Mouse (Mus musculus) G1E (cell line): ENCODE data around the gene Zkscan14. TPM values are rescaled to one million over a fixed set of nuclear protein-coding genes. Genes with fewer than 3 reads are reported as not detected.

Source experiments
- ATAC-seq: 2 replicates; pipeline ENCODE4 v1.8.0; 2016; ENCODE audit warnings: mild to moderate bottlenecking; ENCODE audit not compliant: insufficient number of reproducible peaks, poor library complexity, low FRiP score, severe bottlenecking; ENCODE audit errors: extremely low read depth
- DNase-seq: peaks from one replicate; pipeline ENCODE4 v3.0.0; 2012; ENCODE audit warnings: low spot score
- H3K27me3 ChIP-seq: 2 replicates; pipeline ENCODE4 v1.6.1; 2012; ENCODE audit warnings: mild to moderate bottlenecking, low read length, inconsistent platforms; ENCODE audit not compliant: insufficient read depth
- H3K36me3 ChIP-seq: replicated peaks from 2 replicates; pipeline ENCODE3; 2012; ENCODE audit warnings: mild to moderate bottlenecking, inconsistent platforms
- H3K4me1 ChIP-seq: 2 replicates; pipeline ENCODE4 v1.6.1; 2012; ENCODE audit warnings: low read depth, low read length, inconsistent platforms, mixed read lengths; ENCODE audit not compliant: insufficient read depth
- H3K4me3 ChIP-seq: 2 replicates; pipeline ENCODE4 v1.5.1; 2012; ENCODE audit warnings: low read depth, mild to moderate bottlenecking, inconsistent platforms, low read length, moderate library complexity, mixed read lengths
- H3K9me3 ChIP-seq: replicated peaks from 2 replicates; pipeline ENCODE4 v1.6.1; 2012; ENCODE audit warnings: inconsistent platforms
- CTCF ChIP-seq: IDR thresholded peaks from 2 replicates; pipeline ENCODE4 v1.5.1; 2012; ENCODE audit warnings: low read depth, low read length, inconsistent platforms, mixed read lengths
- GATA1 ChIP-seq: IDR thresholded peaks from 2 replicates; pipeline ENCODE4 v1.6.1; 2012; ENCODE audit warnings: borderline replicate concordance, low read length, inconsistent platforms, mixed read lengths
- GATA2 ChIP-seq: IDR thresholded peaks from 2 replicates; pipeline ENCODE4 v1.6.1; 2012; ENCODE audit warnings: low read depth, low read length, inconsistent platforms, borderline replicate concordance
- POLR2AphosphoS5 ChIP-seq: IDR thresholded peaks from 2 replicates; pipeline ENCODE4 v1.6.1; 2012; ENCODE audit warnings: low read depth, low read length, inconsistent platforms; ENCODE audit not compliant: insufficient replicate concordance
- TAL1 ChIP-seq: conservative IDR thresholded peaks from 2 replicates; pipeline ENCODE4 v1.6.1; 2012; ENCODE audit warnings: low read depth, low read length, inconsistent platforms, mixed read lengths
- polyA plus RNA-seq: library from polyadenylated mRNA; stranded (reverse); fragments of >175 nt; gene quantifications from 2 replicates; pipeline ENCODE4 v1.2.3, GENCODE M21; 2012
- total RNA-seq, 2 experiments: library from RNA; stranded (forward) in 1 of 2; stranded (reverse) in 1 of 2; fragments of 200-1000 nt in 1 of 2; fragments of >200 nt in 1 of 2; fragmentation: Nextera tagmentation in 1 of 2; gene quantifications; 2 replicates each; pipeline ENCODE4 v1.2.3; 2014 to 2017

Zkscan14 gene
- total and polyA plus RNA-seq, 3 experiments, result 2.9 to 22.2 (median 9.9) TPM

DNA sequence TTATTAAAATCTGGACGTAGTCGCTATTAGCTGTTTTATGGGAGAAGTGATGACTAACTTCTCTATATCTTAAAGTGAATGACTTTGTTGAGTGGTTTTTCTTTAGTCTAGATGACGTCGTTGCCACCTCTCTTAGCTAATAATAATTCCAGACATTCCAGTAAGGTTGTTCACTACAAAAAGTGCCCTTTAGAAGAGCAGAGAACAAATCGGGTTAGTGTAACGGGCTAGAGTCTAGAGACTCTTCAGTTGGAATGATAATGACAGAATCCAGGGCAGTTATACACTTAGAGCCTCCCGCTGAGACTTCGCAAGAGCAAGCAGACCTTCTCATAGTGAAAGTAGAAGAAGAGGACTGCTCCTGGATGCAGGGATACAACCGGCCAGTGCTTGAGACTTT, 3.4 kb upstream of the Zkscan14 start:
- Histone ChIP-seq H3K27me3 (no peaks in the 10 kb centered on the region), H3K36me3 (peaks cover 33% of the 10 kb centered on the region), H3K4me3 (peak overlapping the region; percentile 71), H3K9me3 (no peaks in the 10 kb centered on the region), H3K4me1 (peaks cover 38% of the 10 kb centered on the region)
- TF ChIP-seq GATA1 (no peak), GATA2 (no peak), POLR2AphosphoS5 (no peak), TAL1 (no peak), CTCF (no peak)
- DNase-seq, result no peak
- ATAC-seq, result no peak

DNA sequence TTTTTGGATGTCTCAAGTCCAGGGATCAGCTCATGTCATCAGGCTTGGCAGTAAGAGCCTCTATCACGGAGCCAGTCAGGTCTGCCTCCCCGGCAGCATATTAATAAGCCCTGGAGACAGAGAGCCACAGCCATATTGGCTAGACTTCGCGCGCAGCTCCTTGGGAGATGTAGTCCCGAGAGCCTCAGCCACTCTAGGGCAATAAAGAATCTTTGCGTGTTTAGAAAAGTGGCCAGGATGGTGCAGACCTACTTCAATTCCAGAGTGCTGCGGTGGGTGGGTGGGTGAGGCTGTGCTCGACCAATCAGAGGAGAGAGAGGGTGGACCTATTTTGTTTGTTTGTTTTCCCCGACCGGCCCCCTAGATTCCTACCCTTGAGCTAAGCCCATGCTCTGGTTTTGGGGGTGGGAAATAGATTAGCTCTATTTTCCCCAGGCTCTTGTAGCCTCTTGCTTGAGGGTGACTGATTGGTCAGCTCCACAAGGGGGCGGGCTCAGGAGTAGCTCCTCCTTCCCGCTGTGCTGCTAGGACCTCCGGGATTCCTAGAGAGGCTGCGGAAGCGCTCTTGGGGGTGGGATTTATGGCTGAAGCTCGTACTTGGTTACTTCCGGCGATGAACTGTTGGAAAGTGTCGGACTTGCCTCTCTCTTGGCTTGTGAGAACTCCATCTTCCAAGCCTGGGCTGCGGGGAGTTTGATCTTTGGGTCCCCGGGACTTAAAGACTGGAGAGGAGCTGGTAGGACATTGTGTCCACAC, 2.4 kb upstream of the Zkscan14 start, which contains the start of gene Zkscan5:
Gene Zkscan5 (plus strand): TSS at position 627 of the 756 bp plus-strand sequence.
- peak; percentile 85 for ATAC-seq
- no peak for TF ChIP-seq GATA2
- H3K4me3 ChIP-seq, result peak within 1 kb of the TSS; percentile 71

DNA sequence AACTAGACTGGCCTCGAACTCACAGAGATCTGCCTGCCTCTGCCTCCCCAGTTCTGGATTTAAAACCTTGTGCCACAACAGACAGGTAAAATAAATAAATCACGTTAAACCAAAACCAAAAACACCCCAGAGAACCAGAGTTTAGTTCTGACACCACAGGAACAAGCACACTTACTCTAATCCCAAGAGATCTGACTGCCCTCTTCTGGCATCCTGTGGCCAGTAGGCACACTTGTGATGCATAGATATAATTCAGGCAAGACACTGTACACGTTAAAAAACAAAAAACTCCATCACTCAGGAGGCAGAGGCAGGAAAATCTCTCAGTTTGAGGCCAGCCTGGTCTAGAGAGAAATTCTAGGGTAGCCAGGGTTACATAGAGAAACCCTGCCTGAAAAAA, 778 bp upstream of the Zkscan14 start:
- TF ChIP-seq GATA2 (no peak), TAL1 (no peak), CTCF (no peak), GATA1 (no peak), POLR2AphosphoS5 (no peak)
- DNase-seq, result no peak
- Histone ChIP-seq H3K4me3 (no peak overlapping the region), H3K9me3 (no peaks in the 10 kb centered on the region), H3K27me3 (no peaks in the 10 kb centered on the region), H3K36me3 (peaks cover 41% of the 10 kb centered on the region), H3K4me1 (peaks cover 44% of the 10 kb centered on the region)
- no peak for ATAC-seq

More for the DNA sequence above, 2.4 kb upstream of the Zkscan14 start, which contains the start of gene Zkscan5:
- H3K9me3 ChIP-seq, result no peaks in the 10 kb centered on the region
- peaks cover 44% of the 10 kb centered on the region for H3K4me1 ChIP-seq
- H3K36me3 ChIP-seq, result peaks cover 38% of the 10 kb centered on the region
- DNase-seq, result peak; percentile 77
- H3K27me3 ChIP-seq, result no peaks in the 10 kb centered on the region

DNA sequence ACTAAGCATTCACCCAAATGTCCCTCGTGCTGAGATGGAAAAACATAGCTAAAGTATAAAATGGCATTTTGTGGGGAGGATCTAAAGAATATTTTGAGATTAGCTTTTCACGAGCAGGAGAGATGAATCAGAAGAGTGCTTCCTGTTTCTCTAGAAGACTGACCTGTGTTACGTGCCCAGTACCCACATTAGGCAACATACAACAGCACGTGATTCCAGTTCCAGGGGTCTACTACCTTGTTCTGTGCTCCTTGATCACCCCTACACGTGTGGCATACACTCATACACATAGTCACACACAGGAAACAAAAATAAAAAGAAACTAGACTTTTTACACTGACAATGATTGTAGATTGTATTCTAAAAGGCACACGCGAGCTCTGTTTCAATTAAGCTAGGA, 1.3 kb downstream of the Zkscan14 start:
- no peak for ATAC-seq
- Histone ChIP-seq H3K27me3 (no peaks in the 10 kb centered on the region), H3K36me3 (peaks cover 48% of the 10 kb centered on the region), H3K9me3 (no peaks in the 10 kb centered on the region), H3K4me3 (peak overlapping the region; percentile 87; the same call in 1 of the 2 replicates), H3K4me1 (peaks cover 39% of the 10 kb centered on the region)
- no peak for DNase-seq
- no peak for TF ChIP-seq GATA1
- no peak for TF ChIP-seq TAL1
- no peak for TF ChIP-seq CTCF
- TF ChIP-seq POLR2AphosphoS5, result no peak
- TF ChIP-seq GATA2, result no peak

DNA sequence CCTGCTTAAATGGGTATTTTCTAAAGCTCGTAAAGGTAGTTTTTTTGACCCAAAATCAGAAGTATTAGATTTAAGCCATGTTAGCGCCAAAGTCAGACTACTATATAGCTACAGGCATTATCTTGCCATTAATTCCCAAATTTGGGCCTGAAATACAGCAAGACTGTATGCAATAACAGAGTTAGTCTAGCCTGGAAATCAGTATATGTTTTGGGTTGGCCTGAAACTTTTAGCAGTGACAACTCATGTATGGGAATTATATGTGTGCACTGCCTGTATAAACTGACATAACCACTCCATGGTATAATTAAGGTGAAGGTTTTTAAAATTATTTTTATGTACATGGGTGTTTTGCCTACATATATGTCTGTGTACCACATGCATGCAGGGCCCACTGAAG, 9.7 kb downstream of the Zkscan14 start, which contains the start of gene Atp5j2:
Gene Atp5j2 (minus strand): TSS at position 101 of the 400 bp plus-strand sequence.
- H3K4me1 ChIP-seq, result peaks cover 38% of the 10 kb centered on the region
- no peaks in the 10 kb centered on the region for H3K9me3 ChIP-seq
- H3K36me3 ChIP-seq, result peaks cover 67% of the 10 kb centered on the region
- H3K4me3 ChIP-seq, result peak within 1 kb of the TSS; percentile 85
- TF ChIP-seq GATA2, result no peak
- TF ChIP-seq TAL1, result no peak
- TF ChIP-seq POLR2AphosphoS5, result no peak
- no peak for TF ChIP-seq CTCF
- no peak for TF ChIP-seq GATA1
- no peaks in the 10 kb centered on the region for H3K27me3 ChIP-seq
- no peak for ATAC-seq
- DNase-seq, result no peak

DNA sequence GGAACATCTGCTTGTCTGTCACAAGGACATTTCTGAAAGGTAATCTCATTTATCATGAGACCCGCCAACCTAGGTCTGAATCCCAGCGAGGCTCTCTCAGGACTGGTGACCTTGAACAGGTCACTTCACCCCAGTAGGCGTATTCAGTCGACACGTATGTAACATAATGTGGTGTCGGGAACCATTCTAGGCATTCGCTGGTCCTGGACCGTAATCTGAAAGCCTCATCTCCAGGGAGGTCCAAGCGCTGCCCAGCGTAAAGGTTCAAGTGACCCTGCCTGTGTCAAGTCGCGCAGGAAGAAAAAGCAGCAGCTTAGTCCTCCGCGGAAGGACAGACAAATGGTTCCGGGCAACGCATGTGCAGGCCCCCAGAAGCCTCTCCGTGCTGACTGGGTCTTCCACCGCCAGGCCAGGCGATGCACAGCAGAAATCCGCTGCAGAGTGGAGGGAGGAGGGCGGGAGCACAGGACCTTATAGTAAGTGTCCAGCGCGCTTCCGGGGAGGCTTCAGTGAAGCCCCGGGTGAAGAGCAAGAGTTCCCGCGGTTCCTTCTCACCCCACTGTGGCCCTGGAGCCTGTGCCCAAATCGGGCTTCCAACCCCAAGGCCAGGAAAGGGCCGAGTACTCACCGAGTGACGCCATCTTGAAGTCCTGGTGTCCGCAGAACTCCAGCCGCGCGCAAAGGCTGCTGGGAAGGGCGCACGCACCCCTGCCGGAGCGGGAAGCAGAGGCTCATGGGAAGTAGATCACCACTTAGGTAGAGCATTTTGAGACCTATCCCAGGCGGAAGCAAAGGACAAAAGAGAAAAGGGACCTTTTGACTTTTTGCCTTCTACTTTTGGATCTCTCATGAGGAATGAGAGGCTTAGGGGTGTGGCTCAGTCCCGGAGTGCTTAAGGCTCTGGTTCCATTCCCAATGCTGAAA, 10.5 kb downstream of the Zkscan14 start:
- DNase-seq, result peak; percentile 78
- TF ChIP-seq CTCF (no peak), GATA1 (no peak), TAL1 (no peak), GATA2 (no peak), POLR2AphosphoS5 (no peak)
- Histone ChIP-seq H3K27me3 (no peaks in the 10 kb centered on the region), H3K4me1 (peaks cover 44% of the 10 kb centered on the region), H3K36me3 (peaks cover 69% of the 10 kb centered on the region), H3K4me3 (peak overlapping the region; percentile 85), H3K9me3 (no peaks in the 10 kb centered on the region)
- peak; percentile 80 for ATAC-seq
